Mouse (Mus musculus): ENCODE results near the gene Klk14. TPM values are rescaled to one million over a fixed set of nuclear protein-coding genes. Genes with fewer than 3 reads are reported as not detected.
"Not testable (repeated sequence)": the region's sequence is repeated elsewhere in the genome, so short reads cannot be mapped to it uniquely, and the experiment has no call there.

Gene Klk14
- polyA plus RNA-seq, 1 experiment from 2014 or later: not detected

DNA sequence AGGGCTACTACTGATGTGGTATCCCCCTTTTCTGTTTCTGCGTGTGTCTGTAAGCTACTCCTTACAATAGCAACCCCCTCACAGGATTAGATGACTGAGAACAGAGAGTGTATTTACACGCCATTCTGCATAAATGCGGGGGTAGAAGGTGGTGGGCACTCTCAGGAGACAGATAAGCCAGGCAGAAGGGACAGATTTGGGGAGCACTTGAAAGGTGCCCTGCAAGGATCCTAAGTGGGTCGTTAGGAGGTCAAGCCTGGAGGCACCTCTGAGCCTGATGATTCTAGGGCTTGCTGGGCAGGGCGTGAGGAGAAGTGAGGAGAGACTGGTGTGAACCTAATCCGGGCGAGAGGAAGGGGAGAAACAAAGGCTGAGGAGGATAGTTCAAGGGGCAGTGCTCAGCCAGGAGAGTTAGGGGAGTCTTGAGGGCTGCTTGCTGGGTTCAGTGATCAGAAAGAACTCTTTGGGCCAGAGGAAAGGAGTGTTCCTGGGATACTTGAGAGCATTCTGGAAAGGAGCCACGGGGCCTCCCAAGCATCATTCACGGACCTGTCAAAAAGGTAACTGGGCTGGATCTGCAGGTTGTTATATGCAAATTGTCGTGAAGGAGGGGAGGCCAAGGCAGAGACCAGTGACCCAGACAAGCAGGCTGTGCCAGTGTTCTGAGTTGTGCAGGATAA lies 17.5 kb upstream of the Klk14 start:
- Histone ChIP-seq H3K4me3 (peak overlapping the region; percentile 64), H3K4me2 (replicated peaks) (peak overlapping the region; percentile 79), H3K27me3 (no peaks in the 10 kb centered on the region), H3K27ac (no peak overlapping the region), H3K9me3 (replicated peaks) (peaks cover 12% of the 10 kb centered on the region), H3K9ac (peak overlapping the region; percentile 72), H3K36me3 (peaks cover 32% of the 10 kb centered on the region), H3K4me1 (peaks cover 7% of the 10 kb centered on the region)
- ATAC-seq (ENCODE audit: low FRiP score): peak; percentile 2
- WGBS: 17% methylated on average over 10 of the region's 10 CpGs

DNA sequence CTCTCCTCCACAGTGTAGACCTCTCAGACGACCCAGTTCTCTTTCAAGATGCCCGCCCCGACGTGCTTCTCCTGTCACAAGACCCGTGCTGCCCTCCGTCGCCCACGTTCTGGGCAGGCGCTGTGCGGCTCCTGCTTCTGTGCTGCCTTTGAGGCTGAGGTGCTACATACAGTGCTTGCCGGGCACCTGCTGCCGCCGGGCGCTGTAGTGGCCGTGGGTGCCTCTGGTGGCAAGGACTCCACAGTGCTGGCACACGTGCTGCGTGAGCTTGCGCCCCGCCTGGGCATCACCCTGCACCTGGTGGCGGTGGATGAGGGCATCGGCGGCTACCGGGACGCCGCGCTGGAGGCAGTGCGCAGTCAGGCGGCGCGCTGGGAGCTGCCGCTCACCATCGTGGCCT lies 15.1 kb upstream of the Klk14 start:
- ATAC-seq (ENCODE audit: low FRiP score): no peak
- Histone ChIP-seq H3K27me3 (no peaks in the 10 kb centered on the region), H3K4me1 (peaks cover 7% of the 10 kb centered on the region), H3K36me3 (peaks cover 39% of the 10 kb centered on the region), H3K9me3 (replicated peaks) (peaks cover 14% of the 10 kb centered on the region), H3K9ac (no peak overlapping the region), H3K4me2 (replicated peaks) (no peak overlapping the region), H3K27ac (no peak overlapping the region), H3K4me3 (no peak overlapping the region)
- WGBS: 92% methylated on average over 31 of the region's 32 CpGs

DNA sequence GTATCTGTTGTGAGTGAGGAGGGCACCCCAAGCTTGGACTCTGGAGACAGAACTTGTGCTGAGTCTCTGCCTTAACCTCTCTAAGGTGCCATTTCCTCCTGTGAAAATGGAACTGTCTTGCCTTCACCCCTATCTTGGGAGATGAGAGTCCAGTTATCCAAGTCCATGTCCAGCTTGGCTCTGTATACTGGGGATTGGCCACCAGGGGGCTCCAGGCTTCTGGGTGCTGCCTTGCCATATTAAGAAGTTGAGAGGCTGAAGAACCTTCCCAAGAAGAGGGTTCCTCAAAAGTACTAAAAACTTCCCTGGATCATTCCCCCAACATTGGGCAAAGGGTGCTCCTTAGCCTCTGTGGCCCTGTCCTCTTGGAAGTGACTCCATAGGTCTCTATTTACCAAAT lies 11.7 kb upstream of the Klk14 start:
- Histone ChIP-seq H3K27me3 (no peaks in the 10 kb centered on the region), H3K9ac (no peak overlapping the region), H3K4me3 (no peak overlapping the region), H3K27ac (no peak overlapping the region), H3K36me3 (peaks cover 39% of the 10 kb centered on the region), H3K9me3 (replicated peaks) (peaks cover 14% of the 10 kb centered on the region), H3K4me2 (replicated peaks) (no peak overlapping the region), H3K4me1 (no peaks in the 10 kb centered on the region)
- ATAC-seq (ENCODE audit: low FRiP score): no peak

DNA sequence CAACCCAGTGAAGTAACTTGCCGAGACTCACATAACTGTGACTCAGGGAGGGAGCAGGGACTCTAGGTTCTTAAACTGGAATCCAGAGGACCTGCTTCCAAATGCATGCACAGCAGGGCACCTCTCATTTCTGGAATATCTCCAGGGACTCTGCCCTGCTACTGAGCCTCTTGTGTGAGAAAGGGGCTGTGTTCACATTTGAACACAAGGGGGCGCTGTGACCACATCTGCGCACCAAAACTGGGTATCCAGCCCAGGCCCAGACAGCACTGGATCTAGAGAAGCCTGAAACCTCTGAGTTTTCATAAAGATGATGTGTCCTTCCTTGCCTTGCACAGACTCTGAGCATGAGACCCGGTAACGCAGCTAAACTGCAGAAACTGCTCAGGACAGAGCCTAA lies 9.3 kb upstream of the Klk14 start:
- peaks cover 14% of the 10 kb centered on the region for H3K9me3 ChIP-seq (replicated peaks)
- H3K4me1 ChIP-seq: no peaks in the 10 kb centered on the region
- no peaks in the 10 kb centered on the region for H3K27me3 ChIP-seq
- H3K4me2 ChIP-seq (replicated peaks): no peak overlapping the region
- no peak overlapping the region for H3K27ac ChIP-seq
- ATAC-seq (ENCODE audit: low FRiP score): no peak
- no peak overlapping the region for H3K9ac ChIP-seq
- H3K4me3 ChIP-seq: no peak overlapping the region
- peaks cover 25% of the 10 kb centered on the region for H3K36me3 ChIP-seq
- 22% methylated on average over 5 of the region's 5 CpGs for WGBS

DNA sequence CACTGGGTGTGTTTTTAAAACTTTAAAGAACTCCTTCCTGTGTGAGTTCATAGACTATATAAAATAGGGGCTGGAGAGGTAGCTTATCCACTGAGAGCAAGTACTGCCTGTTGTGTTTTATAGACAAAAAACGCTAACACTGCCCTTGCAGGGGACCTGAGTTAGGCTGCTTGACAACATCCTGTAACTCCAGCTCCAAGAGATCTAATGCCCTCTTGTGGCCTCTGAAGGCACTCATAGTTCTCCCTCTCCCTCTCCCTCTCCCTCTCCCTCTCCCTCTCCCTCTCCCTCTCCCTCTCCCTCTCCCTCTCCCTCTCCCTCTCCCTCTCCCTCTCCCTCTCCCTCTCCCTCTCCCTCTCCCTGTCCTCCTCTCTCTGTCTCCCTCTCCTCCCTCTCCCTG lies 7.7 kb upstream of the Klk14 start:
- not testable (repeated sequence) for H3K9me3 ChIP-seq (replicated peaks); H3K27ac ChIP-seq; H3K4me2 ChIP-seq (replicated peaks); H3K4me1 ChIP-seq; H3K27me3 ChIP-seq; ATAC-seq (ENCODE audit: low FRiP score); H3K36me3 ChIP-seq; H3K4me3 ChIP-seq; H3K9ac ChIP-seq
- WGBS: 31% methylated on average over 1 of the region's 1 CpGs

DNA sequence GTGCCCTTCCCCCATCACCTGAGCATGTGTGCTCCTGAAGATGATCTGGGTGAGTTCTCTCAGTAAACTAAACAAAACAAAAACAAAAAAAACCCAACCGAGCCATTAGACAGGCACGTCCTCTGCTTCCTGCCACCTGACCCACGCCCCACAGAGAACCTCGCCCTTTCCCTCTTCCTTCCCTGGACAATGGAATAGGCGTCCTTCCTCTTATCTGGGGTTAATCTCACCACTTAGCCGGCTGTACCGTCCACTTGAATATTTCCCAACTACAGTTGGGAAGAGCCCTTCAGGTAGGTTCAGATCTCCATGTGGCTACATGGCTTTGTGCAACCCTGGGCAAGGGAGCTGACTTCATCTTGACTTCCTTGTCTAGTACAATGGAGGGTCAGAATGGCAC lies 5.1 kb upstream of the Klk14 start:
- no peak overlapping the region for H3K9ac ChIP-seq
- no peak overlapping the region for H3K4me2 ChIP-seq (replicated peaks)
- no peaks in the 10 kb centered on the region for H3K9me3 ChIP-seq (replicated peaks)
- H3K4me1 ChIP-seq: no peaks in the 10 kb centered on the region
- H3K36me3 ChIP-seq: no peaks in the 10 kb centered on the region
- H3K27me3 ChIP-seq: no peaks in the 10 kb centered on the region
- H3K27ac ChIP-seq: no peak overlapping the region
- ATAC-seq (ENCODE audit: low FRiP score): no peak
- no peak overlapping the region for H3K4me3 ChIP-seq
- 72% methylated on average over 7 of the region's 7 CpGs for WGBS

DNA sequence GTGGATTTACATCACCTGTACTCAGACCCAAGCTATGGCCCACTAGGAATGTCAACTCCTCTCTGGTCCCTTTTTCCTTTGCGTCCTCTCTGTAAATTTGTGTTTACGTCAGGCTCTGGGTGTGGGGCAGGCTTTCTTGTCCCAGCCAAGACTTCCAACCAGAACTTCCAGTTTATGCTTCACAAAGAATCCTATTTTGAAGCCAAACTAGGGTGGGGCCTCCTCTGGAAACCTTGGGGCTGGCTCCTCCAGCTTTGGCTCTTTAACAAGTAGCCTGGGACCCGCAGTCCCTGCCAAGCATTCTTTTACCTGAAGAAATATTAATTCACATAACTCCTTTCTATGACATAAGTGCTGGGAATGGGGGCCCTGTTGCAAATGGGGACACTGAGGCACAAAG lies 19.8 kb downstream of the Klk14 start:
- Histone ChIP-seq H3K4me1 (peaks cover 7% of the 10 kb centered on the region), H3K27ac (no peak overlapping the region), H3K36me3 (no peaks in the 10 kb centered on the region), H3K4me3 (no peak overlapping the region), H3K4me2 (replicated peaks) (no peak overlapping the region), H3K9me3 (replicated peaks) (no peaks in the 10 kb centered on the region), H3K9ac (no peak overlapping the region), H3K27me3 (peaks cover 6% of the 10 kb centered on the region; the same call in 1 of the 2 replicates)
- no peak for ATAC-seq (ENCODE audit: low FRiP score)
- 92% methylated on average over 3 of the region's 3 CpGs for WGBS

DNA sequence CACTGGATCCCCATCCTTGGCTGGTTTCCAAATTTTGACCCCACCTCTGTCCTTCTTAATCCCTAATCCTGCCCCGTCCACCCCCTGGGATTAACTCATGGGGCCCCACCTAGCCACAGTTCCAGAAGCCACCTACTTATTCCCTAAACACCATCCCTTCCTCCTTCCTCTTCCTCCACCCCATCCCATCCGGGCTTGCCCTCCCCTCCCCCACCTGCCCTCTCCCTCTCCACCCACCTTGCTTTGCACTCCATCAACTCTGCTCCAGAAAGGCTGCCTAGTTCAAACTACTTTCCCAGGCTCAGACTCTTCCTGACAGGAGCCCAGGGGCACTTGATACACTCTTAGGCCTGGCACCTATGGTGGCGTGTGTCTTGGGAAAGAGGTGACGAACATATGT lies 22.0 kb downstream of the Klk14 start, which contains the start of gene Klk13:
Gene Klk13, plus strand, starts transcription at position 301 of the 400 bp plus-strand sequence.
- 65% methylated on average over 4 of the region's 4 CpGs for WGBS
- no peak for ATAC-seq (ENCODE audit: low FRiP score)
- H3K4me3 ChIP-seq: no peak within 1 kb of the TSS

DNA sequence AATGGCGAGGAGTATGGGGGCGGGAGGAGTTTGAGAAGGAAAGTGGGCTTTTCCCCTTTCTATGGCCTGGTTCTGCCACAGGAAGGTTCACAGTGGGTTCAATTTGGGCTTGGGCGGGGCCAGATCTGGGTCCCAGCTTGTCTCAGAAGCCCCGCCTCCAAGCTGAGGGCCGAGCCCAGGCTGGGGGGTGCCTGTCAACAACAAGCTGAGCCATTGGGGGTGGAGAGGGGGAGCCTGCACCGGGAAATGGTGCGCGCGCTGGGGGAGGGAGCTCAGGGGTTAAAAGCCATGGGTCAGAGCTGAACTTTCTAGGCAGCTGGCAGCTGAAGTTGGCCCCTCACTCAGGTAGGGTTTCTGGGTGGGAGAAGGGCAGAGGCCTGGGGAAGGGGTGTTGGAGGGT lies 22.7 kb downstream of the Klk14 start:
- Histone ChIP-seq H3K27ac (no peak overlapping the region), H3K4me3 (no peak overlapping the region), H3K4me2 (replicated peaks) (peak overlapping the region; percentile 22)

More for the DNA sequence above, 22.0 kb downstream of the Klk14 start, which contains the start of gene Klk13:
- Histone ChIP-seq H3K9me3 (replicated peaks) (no peaks in the 10 kb centered on the region), H3K36me3 (no peaks in the 10 kb centered on the region), H3K4me1 (peaks cover 7% of the 10 kb centered on the region), H3K9ac (no peak within 1 kb of the TSS), H3K4me2 (replicated peaks) (peak within 1 kb of the TSS; percentile 22), H3K27ac (no peak within 1 kb of the TSS), H3K27me3 (peaks cover 6% of the 10 kb centered on the region; the same call in 1 of the 2 replicates)

DNA sequence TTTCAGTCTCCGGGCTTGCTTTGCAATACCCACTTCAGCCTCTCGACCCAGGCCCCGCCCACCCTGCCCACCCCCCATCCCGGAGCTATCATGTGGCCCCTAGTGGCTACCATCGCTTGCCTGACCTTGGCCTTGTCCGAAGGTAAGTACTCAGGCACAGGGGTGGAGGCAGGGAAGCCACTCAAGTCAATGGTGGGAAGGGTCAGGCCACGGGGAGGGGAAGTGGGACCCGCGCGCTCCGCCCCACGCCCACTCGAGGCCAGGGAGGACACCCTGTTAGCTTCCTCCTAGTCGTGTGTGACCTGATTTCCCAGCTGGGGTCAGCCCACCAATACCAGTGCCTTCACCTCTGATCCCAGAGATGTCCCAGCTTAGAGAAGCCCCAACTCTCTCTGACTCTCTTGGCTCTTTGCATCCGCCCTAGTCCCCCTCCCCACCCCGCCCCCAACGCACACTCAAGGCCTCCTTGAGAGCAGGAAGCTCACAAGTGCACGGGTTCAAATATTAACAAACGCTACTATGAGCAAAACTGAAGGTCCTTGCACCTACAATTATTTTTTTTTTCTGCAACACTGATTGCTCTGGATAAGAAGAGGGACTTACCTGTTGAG lies 23.6 kb downstream of the Klk14 start:
- H3K4me2 ChIP-seq (replicated peaks): no peak overlapping the region; the same call in 1 of the 2 replicates
- no peaks in the 10 kb centered on the region for H3K9me3 ChIP-seq (replicated peaks)
- WGBS: 4% methylated on average over 19 of the region's 19 CpGs
- no peaks in the 10 kb centered on the region for H3K36me3 ChIP-seq
- ATAC-seq (ENCODE audit: low FRiP score): no peak
- H3K27me3 ChIP-seq: peaks cover 6% of the 10 kb centered on the region; the same call in 1 of the 2 replicates
- H3K4me3 ChIP-seq: no peak overlapping the region
- no peak overlapping the region for H3K27ac ChIP-seq
- H3K9ac ChIP-seq: no peak overlapping the region
- peaks cover 7% of the 10 kb centered on the region for H3K4me1 ChIP-seq

More for the DNA sequence above, 22.7 kb downstream of the Klk14 start:
- ATAC-seq (ENCODE audit: low FRiP score): no peak
- Histone ChIP-seq H3K36me3 (no peaks in the 10 kb centered on the region), H3K27me3 (peaks cover 6% of the 10 kb centered on the region; the same call in 1 of the 2 replicates), H3K9me3 (replicated peaks) (no peaks in the 10 kb centered on the region), H3K4me1 (peaks cover 7% of the 10 kb centered on the region), H3K9ac (no peak overlapping the region)
- 4% methylated on average over 9 of the region's 9 CpGs for WGBS

All from hindbrain, embryonic 12.5 days (tissue).